Mouse (Mus musculus) erythroblast, embryonic 14.5 days (primary cell): ENCODE data around the gene Tnnt2. TPM values are rescaled to one million over a fixed set of nuclear protein-coding genes. Genes with fewer than 3 reads are reported as not detected.

Experiments
- H3K27me3 ChIP-seq: 2 replicates; pipeline ENCODE4 v1.6.1; 2012; ENCODE audit warnings: inconsistent platforms; ENCODE audit not compliant: control insufficient read depth
- H3K36me3 ChIP-seq: 2 replicates; pipeline ENCODE4 v1.6.1; 2012; ENCODE audit warnings: mild to moderate bottlenecking, inconsistent platforms; ENCODE audit not compliant: control insufficient read depth
- H3K4me1 ChIP-seq: 2 replicates; pipeline ENCODE4 v1.6.1; 2012; ENCODE audit warnings: inconsistent platforms; ENCODE audit not compliant: control insufficient read depth
- H3K4me3 ChIP-seq: replicated peaks from 2 replicates; pipeline ENCODE3; 2012; ENCODE audit warnings: moderate library complexity, mild to moderate bottlenecking, inconsistent platforms
- H3K9me3 ChIP-seq: 2 replicates; pipeline ENCODE4 v1.6.1; 2012; ENCODE audit warnings: low read length, inconsistent platforms, mixed read lengths; ENCODE audit not compliant: control insufficient read depth
- GATA1 ChIP-seq: IDR thresholded peaks from 2 replicates; pipeline ENCODE4 v1.6.1; 2012; ENCODE audit warnings: low read length, inconsistent platforms, mixed read lengths
- TAL1 ChIP-seq: IDR thresholded peaks from 3 replicates; pipeline ENCODE4 v1.6.1; 2012; ENCODE audit warnings: low read length, inconsistent platforms, mixed read lengths
- polyA plus RNA-seq: library from polyadenylated mRNA; stranded (reverse); fragments of >175 nt; gene quantifications from 2 replicates; pipeline ENCODE4 v1.2.3, GENCODE M21; 2012

Gene Tnnt2
- polyA plus RNA-seq, 1 experiment, result not detected

- peaks cover 3% of the 10 kb centered on the region for H3K27me3 ChIP-seq
- no peaks in the 10 kb centered on the region for H3K9me3 ChIP-seq
- TF ChIP-seq GATA1 (no peak), TAL1 (no peak)
- no peak overlapping the region for H3K4me3 ChIP-seq
- H3K4me1 ChIP-seq, result peaks cover 29% of the 10 kb centered on the region
- H3K36me3 ChIP-seq, result no peaks in the 10 kb centered on the region
Observed at GRCm38 (mm10) chr1:135850722-135851512, 14.8 kb downstream of the Tnnt2 start.

GRCm38 (mm10) chr1:135852044-135852756 lies 16.0 kb downstream of the Tnnt2 start:
- Histone ChIP-seq H3K9me3 (no peaks in the 10 kb centered on the region), H3K36me3 (no peaks in the 10 kb centered on the region), H3K27me3 (peaks cover 3% of the 10 kb centered on the region), H3K4me1 (peaks cover 28% of the 10 kb centered on the region), H3K4me3 (no peak overlapping the region)
- TF ChIP-seq GATA1 (no peak), TAL1 (no peak)

- H3K4me1 ChIP-seq, result peaks cover 28% of the 10 kb centered on the region
- no peaks in the 10 kb centered on the region for H3K9me3 ChIP-seq
- H3K27me3 ChIP-seq, result no peaks in the 10 kb centered on the region; the same call in 1 of the 2 replicates
- H3K36me3 ChIP-seq, result no peaks in the 10 kb centered on the region
- TF ChIP-seq TAL1, result no peak
- no peak for TF ChIP-seq GATA1
- H3K4me3 ChIP-seq, result no peak overlapping the region
Observed at GRCm38 (mm10) chr1:135853200-135853599, 17.0 kb downstream of the Tnnt2 start.

GRCm38 (mm10) chr1:135854591-135855343 lies 18.6 kb downstream of the Tnnt2 start:
- Histone ChIP-seq H3K27me3 (peaks cover 3% of the 10 kb centered on the region; the same call in 1 of the 2 replicates), H3K36me3 (no peaks in the 10 kb centered on the region), H3K9me3 (no peaks in the 10 kb centered on the region), H3K4me3 (no peak overlapping the region), H3K4me1 (peaks cover 28% of the 10 kb centered on the region)
- TF ChIP-seq GATA1 (no peak), TAL1 (no peak)

DNA sequence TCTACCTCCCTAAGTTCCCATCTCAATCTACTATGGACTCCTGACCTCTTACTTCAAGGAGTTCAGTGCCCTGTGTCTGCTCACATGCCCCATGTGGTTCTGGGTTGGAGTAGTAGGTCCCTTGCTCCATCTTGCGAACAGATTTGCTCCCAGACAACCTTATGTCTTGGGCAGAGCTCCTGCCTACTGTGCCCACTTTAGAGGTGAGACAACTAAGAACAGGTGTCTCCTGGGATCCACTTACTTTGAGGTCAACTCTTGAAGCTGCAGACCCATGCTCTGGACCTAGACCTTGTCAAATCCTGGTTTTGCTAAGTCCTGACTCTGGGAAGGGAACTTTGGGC lies 19.2 kb downstream of the Tnnt2 start:
- Histone ChIP-seq H3K27me3 (peaks cover 4% of the 10 kb centered on the region), H3K36me3 (no peaks in the 10 kb centered on the region), H3K9me3 (no peaks in the 10 kb centered on the region), H3K4me3 (no peak overlapping the region), H3K4me1 (peaks cover 28% of the 10 kb centered on the region)
- TF ChIP-seq TAL1, result no peak
- no peak for TF ChIP-seq GATA1

GRCm38 (mm10) chr1:135856070-135856469 lies 19.9 kb downstream of the Tnnt2 start:
- Histone ChIP-seq H3K9me3 (no peaks in the 10 kb centered on the region), H3K4me3 (no peak overlapping the region), H3K4me1 (peaks cover 28% of the 10 kb centered on the region), H3K36me3 (no peaks in the 10 kb centered on the region), H3K27me3 (peaks cover 8% of the 10 kb centered on the region)
- TF ChIP-seq GATA1 (no peak), TAL1 (no peak)

DNA sequence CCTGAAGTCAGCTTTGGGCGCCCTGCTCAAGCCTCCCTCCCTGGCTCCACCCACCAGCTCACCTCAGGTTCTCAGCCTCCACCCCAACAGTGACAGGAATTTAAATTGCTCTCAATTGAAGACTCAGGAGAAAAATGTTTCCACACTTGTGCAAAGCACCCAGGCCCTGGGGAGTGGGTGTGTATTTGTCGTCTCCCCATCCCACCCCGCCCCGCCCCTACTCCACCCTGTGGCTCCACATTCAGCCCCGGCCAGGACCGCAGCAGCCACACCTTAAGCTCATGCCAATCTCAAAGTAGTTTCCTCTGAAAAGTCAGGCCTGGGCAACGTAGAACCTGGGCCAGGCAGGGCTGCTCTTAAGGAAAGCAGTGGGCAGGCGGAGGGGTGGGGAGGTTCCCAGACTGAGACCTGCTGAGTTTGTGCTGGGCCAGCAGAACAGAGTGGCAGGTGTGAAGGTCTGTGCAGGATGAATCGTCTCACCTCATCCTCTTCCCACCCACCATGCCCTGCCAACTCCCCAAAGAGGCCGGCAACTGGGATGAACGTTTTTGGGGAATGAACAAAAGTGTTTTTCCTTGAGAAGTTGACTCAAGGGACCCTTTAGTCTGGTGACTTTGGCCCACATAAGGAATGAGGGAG lies 21.1 kb downstream of the Tnnt2 start:
- no peak overlapping the region for H3K4me3 ChIP-seq
- peaks cover 12% of the 10 kb centered on the region for H3K27me3 ChIP-seq
- TF ChIP-seq GATA1 (no peak), TAL1 (no peak)
- no peaks in the 10 kb centered on the region for H3K9me3 ChIP-seq
- H3K4me1 ChIP-seq, result peaks cover 26% of the 10 kb centered on the region
- H3K36me3 ChIP-seq, result no peaks in the 10 kb centered on the region

DNA sequence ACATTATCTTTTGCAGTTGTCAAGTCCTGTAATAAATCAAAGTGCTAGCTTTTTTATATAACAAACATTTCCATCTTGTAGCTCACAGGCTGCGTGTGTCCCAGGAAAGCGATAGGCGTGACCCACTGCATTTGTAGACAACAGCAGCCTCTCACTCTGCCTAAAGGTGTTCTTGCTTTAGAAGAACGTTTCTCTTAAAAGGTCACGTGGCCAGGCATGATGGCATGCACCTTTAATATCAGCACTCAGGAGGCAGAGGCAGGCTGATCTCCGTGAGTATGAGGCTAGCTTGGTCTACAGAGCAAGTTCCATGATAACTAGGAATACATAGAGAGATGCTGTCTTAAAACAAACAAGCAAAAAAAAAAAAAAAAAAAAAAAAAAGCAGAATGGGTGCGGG lies 22.4 kb downstream of the Tnnt2 start:
- Histone ChIP-seq H3K27me3 (peaks cover 17% of the 10 kb centered on the region), H3K9me3 (no peaks in the 10 kb centered on the region), H3K4me1 (peaks cover 23% of the 10 kb centered on the region), H3K36me3 (no peaks in the 10 kb centered on the region), H3K4me3 (no peak overlapping the region)
- TF ChIP-seq GATA1 (no peak), TAL1 (no peak)
